Mouse (Mus musculus) midbrain, embryonic 16.5 days (tissue): ENCODE data around the gene Sgcd. TPM values are rescaled to one million over a fixed set of nuclear protein-coding genes. Genes with fewer than 3 reads are reported as not detected.
"Not testable (repeated sequence)": the region's sequence is repeated elsewhere in the genome, so short reads cannot be mapped to it uniquely, and the experiment has no call there.

Experiments used
- ATAC-seq: fragments of 200-750 bp; cut with Nextera tagmentation; 2 replicates; pipeline ENCODE4 v1.8.0; 2017; ENCODE audit warnings: moderate TSS enrichment
- H3K27ac ChIP-seq: fragments of 300-500 bp; sonication (generic); 2 replicates; pipeline ENCODE4 v1.5.1; 2014; ENCODE audit warnings: mild to moderate bottlenecking, low read length, mixed read lengths
- H3K27me3 ChIP-seq: fragments of 300-500 bp; sonication (generic); 2 replicates; pipeline ENCODE4 v1.6.1; 2014; ENCODE audit warnings: low read depth, low read length, mixed read lengths; ENCODE audit not compliant: control insufficient read depth, insufficient read depth
- H3K36me3 ChIP-seq: fragments of 300-500 bp; sonication (generic); 2 replicates; pipeline ENCODE4 v1.6.1; 2014; ENCODE audit warnings: mild to moderate bottlenecking, low read length, moderate library complexity, mixed read lengths; ENCODE audit not compliant: control insufficient read depth, insufficient read depth
- H3K4me1 ChIP-seq: fragments of 300-500 bp; sonication (generic); 2 replicates; pipeline ENCODE4 v1.6.1; 2014; ENCODE audit warnings: mild to moderate bottlenecking, low read length, mixed read lengths; ENCODE audit not compliant: control insufficient read depth, insufficient read depth
- H3K4me2 ChIP-seq: fragments of 300-500 bp; sonication (generic); 2 replicates; pipeline ENCODE4 v1.6.1; 2014; ENCODE audit warnings: mild to moderate bottlenecking, low read length, mixed read lengths
- H3K4me3 ChIP-seq: fragments of 300-500 bp; sonication (generic); 2 replicates; pipeline ENCODE4 v1.5.1; 2014; ENCODE audit warnings: low read depth, mild to moderate bottlenecking, low read length, moderate library complexity, mixed read lengths
- H3K9ac ChIP-seq: fragments of 300-500 bp; sonication (generic); 2 replicates; pipeline ENCODE4 v1.6.1; 2014; ENCODE audit warnings: low read depth, low read length, mixed read lengths
- H3K9me3 ChIP-seq: fragments of 300-500 bp; sonication (generic); replicated peaks from 2 replicates; pipeline ENCODE4 v1.6.1; 2014; ENCODE audit warnings: mild to moderate bottlenecking, low read length, mixed read lengths; ENCODE audit not compliant: control insufficient read depth, poor library complexity, severe bottlenecking
- WGBS: fragments of 180-500 bp; shearing (Covaris S2); extraction: QIAGEN DNeasy Blood & Tissue Kit; methylation state at CpG from one replicate; pipeline ENCODE4 v1.1.7; 2014; 5-methylcytosine and 5-hydroxymethylcytosine counted together
- polyA plus RNA-seq: library from polyadenylated mRNA; unstranded; fragments of >200 nt; fragmentation: Nextera tagmentation; extraction: Ambion mirVana; gene quantifications from 2 replicates; pipeline ENCODE4 v1.2.1, GENCODE M21; 2015

Gene Sgcd
- polyA plus RNA-seq, 1 experiment from 2014 or later, result 5.6 TPM

DNA sequence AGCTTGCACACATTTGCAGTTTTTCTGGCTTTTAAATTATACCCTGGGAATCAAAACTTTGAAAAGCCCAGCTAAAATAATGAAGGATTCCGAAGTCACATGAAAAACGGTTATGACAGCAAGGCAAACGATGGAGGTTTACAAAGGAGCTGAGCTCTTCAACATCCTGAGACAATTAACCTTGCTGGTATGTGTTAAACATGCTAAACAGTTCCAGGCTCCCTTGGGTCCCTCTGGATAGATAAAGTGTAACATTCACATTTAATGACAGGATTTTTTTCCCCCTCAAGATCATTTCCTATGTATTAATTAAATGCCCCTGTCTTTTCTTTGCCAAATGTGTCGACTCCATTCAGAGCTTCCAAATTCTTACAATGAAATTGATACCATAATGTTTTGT is 414.1 kb downstream of the Sgcd start:
- Histone ChIP-seq H3K36me3 (no peaks in the 10 kb centered on the region), H3K4me1 (0 out of 2 replicates have a peak, but pooled peaks cover 2% of the 10 kb centered on the region), H3K27me3 (no peaks in the 10 kb centered on the region), H3K4me3 (no peak overlapping the region), H3K4me2 (no peak overlapping the region), H3K9ac (no peak overlapping the region), H3K9me3 (no peaks in the 10 kb centered on the region), H3K27ac (no peak overlapping the region)
- WGBS, result 49% methylated on average over 4 of the region's 4 CpGs
- no peak for ATAC-seq

DNA sequence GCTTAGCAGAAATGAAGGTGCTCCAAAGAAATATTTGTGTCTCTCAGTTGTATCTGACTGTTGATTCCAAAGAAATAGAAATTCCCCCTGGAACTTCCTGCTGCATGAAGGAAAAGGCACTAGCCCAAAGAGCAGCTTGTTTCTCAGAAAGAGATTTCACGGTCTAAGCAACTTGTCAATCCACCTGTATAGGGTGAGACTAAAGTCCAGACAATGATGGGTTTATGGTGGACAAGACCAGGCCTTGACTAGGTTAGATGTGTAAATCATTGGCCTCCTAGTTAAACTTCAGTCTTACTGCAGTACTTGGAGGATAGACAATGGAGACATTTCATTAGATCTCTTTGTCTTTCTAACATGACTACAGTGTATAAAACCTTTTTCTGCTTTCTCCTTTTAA is 420.3 kb downstream of the Sgcd start:
- 85% methylated on average over 1 of the region's 1 CpGs for WGBS
- ATAC-seq, result no peak
- H3K36me3 ChIP-seq, result no peaks in the 10 kb centered on the region
- H3K4me2 ChIP-seq, result no peak overlapping the region
- no peak overlapping the region for H3K4me3 ChIP-seq
- no peak overlapping the region for H3K9ac ChIP-seq
- H3K4me1 ChIP-seq, result no peaks in the 10 kb centered on the region
- H3K27ac ChIP-seq, result no peak overlapping the region
- H3K27me3 ChIP-seq, result no peaks in the 10 kb centered on the region
- H3K9me3 ChIP-seq, result no peaks in the 10 kb centered on the region

DNA sequence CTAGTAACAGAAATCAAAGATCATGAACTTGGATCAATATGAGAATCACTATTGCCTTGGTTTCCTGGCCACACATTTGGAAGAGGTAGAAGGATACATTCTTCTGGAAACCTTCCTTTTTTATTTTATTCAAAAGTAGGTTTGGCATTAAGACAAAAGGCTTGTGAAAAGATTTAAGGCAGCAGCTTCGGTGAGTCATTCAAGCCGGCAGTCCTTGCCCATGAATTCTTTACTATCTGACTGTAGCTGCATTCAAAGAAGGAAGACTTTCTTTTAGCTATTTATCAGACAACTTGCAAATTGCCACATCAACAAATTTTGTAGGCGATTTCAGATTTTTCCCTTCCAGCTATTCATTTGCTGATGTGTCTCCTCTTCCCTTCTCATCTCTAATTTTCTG is 422.6 kb downstream of the Sgcd start:
- no peak overlapping the region for H3K4me3 ChIP-seq
- WGBS, result 85% methylated on average over 3 of the region's 3 CpGs

DNA sequence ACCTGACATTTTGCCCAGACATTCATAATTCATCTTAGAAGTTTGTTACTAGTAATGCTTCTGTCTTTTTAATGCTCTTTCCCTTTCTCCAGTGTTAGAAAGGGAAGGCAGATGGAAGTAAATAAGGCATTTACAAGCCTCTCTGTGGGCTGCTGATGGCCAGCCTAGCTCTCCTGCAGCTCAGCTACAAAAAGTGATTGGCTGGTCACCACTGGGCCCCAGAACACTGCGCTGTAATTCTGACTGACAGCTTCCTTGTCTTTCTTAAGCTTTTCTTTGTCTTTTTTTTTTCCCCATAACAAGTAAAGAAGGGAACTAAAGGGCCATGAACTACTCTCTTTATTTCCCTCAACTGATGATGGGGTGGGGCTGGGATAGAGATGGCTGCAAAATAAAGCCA is 463.9 kb downstream of the Sgcd start:
- H3K36me3 ChIP-seq, result no peaks in the 10 kb centered on the region
- WGBS, result 0% methylated on average over 1 of the region's 1 CpGs
- H3K9me3 ChIP-seq, result no peaks in the 10 kb centered on the region
- no peak for ATAC-seq
- H3K4me1 ChIP-seq, result no peaks in the 10 kb centered on the region
- no peak overlapping the region for H3K4me3 ChIP-seq
- no peak overlapping the region for H3K9ac ChIP-seq
- H3K4me2 ChIP-seq, result no peak overlapping the region
- H3K27ac ChIP-seq, result no peak overlapping the region
- no peaks in the 10 kb centered on the region for H3K27me3 ChIP-seq

More for the DNA sequence above, 422.6 kb downstream of the Sgcd start:
- no peaks in the 10 kb centered on the region for H3K9me3 ChIP-seq
- H3K4me2 ChIP-seq, result no peak overlapping the region
- ATAC-seq, result no peak
- no peaks in the 10 kb centered on the region for H3K36me3 ChIP-seq
- H3K27me3 ChIP-seq, result no peaks in the 10 kb centered on the region
- no peaks in the 10 kb centered on the region for H3K4me1 ChIP-seq
- no peak overlapping the region for H3K27ac ChIP-seq
- no peak overlapping the region for H3K9ac ChIP-seq

DNA sequence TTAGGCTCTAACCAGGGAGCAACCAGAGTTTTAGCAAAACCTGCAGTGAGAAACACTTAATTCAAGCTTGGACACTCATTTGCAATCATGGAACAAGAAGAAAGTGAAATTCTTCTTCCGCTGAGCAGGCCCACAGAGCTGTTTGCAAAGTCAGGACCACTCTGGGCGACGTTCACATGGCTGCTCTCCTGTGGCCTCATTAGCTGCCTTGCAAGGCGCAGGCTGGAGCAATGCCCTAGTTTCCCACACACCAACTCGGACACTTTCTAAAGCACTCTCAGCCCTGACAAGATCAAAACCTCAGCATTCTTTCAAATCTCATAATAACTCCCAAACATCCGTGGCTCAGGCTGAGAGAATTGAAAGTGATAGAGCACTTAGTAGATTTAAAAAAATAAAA is 480.7 kb downstream of the Sgcd start:
- Histone ChIP-seq H3K27ac (no peak overlapping the region), H3K4me1 (no peaks in the 10 kb centered on the region), H3K4me2 (no peak overlapping the region), H3K4me3 (no peak overlapping the region), H3K9me3 (no peaks in the 10 kb centered on the region), H3K9ac (no peak overlapping the region), H3K27me3 (no peaks in the 10 kb centered on the region), H3K36me3 (no peaks in the 10 kb centered on the region)
- peak; percentile 56; the same call in 1 of the 2 replicates for ATAC-seq
- WGBS, result 59% methylated on average over 6 of the region's 6 CpGs

DNA sequence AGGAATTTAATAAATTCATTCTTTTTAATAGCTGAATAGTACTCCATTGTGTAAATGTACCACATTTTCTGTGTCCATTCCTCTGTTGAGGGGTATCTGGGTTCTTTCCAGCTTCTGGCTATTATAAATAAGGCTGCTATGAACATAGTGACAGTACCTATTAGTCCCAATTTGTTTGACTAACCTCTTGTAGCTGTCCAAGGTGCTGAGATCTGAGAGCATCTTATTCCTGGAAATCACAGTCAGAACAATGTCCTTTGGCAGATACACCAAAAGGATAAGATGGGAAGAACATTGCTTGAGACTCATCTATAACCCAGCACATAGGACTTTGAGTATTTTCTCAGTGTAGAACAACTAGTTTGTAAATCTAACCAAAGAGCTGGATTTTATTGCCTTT is 485.5 kb downstream of the Sgcd start:
- H3K9ac ChIP-seq, H3K4me2 ChIP-seq, H3K36me3 ChIP-seq, H3K4me1 ChIP-seq, ATAC-seq, H3K4me3 ChIP-seq, H3K27ac ChIP-seq, H3K9me3 ChIP-seq, H3K27me3 ChIP-seq: not testable (repeated sequence)

DNA sequence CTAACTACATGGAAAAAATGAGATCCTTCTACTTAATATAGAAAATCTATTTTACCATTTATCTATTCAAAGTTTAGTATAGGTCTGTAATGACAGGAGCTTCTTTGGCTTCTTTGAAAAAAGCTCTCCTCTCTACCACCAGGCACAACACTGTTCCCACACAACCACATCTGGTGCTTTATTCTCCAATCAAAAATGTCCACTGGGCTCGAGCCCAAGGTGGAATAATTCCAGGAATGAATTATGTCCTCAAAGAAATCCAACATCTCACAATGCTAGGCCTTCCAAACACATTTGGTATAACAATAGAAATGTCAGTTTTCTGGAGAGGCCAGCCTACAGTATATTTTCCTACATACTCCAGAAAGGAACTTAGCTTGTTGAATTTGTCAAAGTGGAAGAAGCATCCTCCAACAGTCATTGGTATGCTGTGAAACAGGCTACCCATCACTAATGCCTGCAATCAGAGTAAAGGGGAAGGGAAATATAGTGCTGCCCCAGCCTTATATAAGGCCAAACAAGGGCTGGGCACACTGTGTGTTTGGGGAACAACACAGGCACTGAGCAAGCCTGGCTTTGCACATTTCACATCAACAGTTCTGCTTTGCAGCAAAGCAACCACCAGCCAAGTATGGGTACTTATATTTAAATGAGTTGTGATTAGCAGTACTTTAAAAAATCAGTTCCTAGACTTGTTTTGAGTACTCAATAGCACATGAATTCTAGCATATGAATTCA is 515.1 kb downstream of the Sgcd start:
- no peak for ATAC-seq
- H3K4me3 ChIP-seq, result no peak overlapping the region
- WGBS, result 45% methylated on average over 1 of the region's 1 CpGs
- no peak overlapping the region for H3K27ac ChIP-seq
- H3K27me3 ChIP-seq, result no peaks in the 10 kb centered on the region
- no peaks in the 10 kb centered on the region for H3K36me3 ChIP-seq
- H3K9me3 ChIP-seq, result no peaks in the 10 kb centered on the region
- H3K9ac ChIP-seq, result no peak overlapping the region
- no peak overlapping the region for H3K4me2 ChIP-seq
- no peaks in the 10 kb centered on the region for H3K4me1 ChIP-seq

DNA sequence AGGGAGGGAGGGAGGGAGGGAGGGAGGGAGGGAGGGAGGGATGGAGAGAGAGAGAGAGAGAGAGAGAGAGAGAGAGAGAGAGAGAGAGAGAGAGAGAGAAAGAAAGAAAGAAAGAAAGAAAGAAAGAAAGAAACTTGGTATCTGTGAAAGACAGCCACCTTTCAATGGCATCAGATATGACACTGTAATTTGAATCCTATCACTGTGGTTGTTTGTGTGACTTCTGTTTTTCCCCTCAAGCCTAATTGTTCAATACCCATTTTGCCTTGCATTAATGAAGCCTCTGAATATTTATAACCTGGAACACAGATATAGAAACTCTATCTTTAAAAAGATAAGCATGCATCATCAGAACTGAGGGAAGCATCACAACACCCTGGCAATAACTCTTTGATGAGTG is 528.1 kb downstream of the Sgcd start:
- ATAC-seq, H3K4me3 ChIP-seq, H3K27me3 ChIP-seq, H3K27ac ChIP-seq, H3K9ac ChIP-seq, H3K9me3 ChIP-seq, H3K36me3 ChIP-seq, H3K4me1 ChIP-seq, H3K4me2 ChIP-seq: not testable (repeated sequence)

DNA sequence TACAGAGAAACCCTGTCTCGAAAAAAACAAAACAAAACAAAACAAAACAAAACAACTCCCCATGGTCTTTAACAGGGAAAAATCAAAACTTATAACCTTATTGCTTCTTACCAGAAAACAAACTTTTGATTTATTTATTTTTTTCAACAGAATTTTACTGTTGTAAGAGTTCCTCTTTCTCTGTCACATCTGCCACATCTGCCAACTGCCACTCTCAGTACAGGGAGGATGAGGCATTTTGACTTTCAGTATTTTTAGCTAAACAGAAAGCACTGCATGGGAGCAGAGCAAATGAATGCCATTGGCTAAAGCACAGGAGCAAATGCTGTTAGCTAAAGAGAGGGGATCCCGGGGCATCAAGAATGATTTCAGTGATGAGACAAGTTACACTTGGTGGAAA is 528.6 kb downstream of the Sgcd start:
- no peak overlapping the region for H3K4me2 ChIP-seq
- no peak overlapping the region for H3K27ac ChIP-seq
- no peaks in the 10 kb centered on the region for H3K4me1 ChIP-seq
- no peaks in the 10 kb centered on the region for H3K36me3 ChIP-seq
- H3K4me3 ChIP-seq, result no peak overlapping the region
- no peaks in the 10 kb centered on the region for H3K27me3 ChIP-seq
- no peak for ATAC-seq
- 77% methylated on average over 2 of the region's 2 CpGs for WGBS
- no peaks in the 10 kb centered on the region for H3K9me3 ChIP-seq
- no peak overlapping the region for H3K9ac ChIP-seq
